Mouse (Mus musculus) cortical plate, adult 2 months (tissue): ENCODE results near the gene Ramp2. TPM values are rescaled to one million over a fixed set of nuclear protein-coding genes. Genes with fewer than 3 reads are reported as not detected.
A peak's percentile ranks its signal among the peaks of the same experiment; 100 is the strongest.

Experiments
- H3K27ac ChIP-seq: fragments of 200-500 bp; 2 replicates; pipeline ENCODE4 v1.5.1; 2012; ENCODE audit warnings: low read length, control low read depth, inconsistent platforms; ENCODE audit not compliant: insufficient read depth
- H3K4me1 ChIP-seq: fragments of 200-500 bp; 2 replicates; pipeline ENCODE4 v1.6.1; 2011; ENCODE audit warnings: low read length; ENCODE audit not compliant: control insufficient read depth, insufficient read depth
- H3K4me3 ChIP-seq: fragments of 200-500 bp; 2 replicates; pipeline ENCODE4 v1.5.1; 2011; ENCODE audit warnings: mild to moderate bottlenecking, low read length, control low read depth; ENCODE audit not compliant: insufficient read depth
- CTCF ChIP-seq: fragments of 200-500 bp; IDR thresholded peaks from 2 replicates; pipeline ENCODE4 v1.5.1; 2011; ENCODE audit warnings: mild to moderate bottlenecking, control low read depth, low read length; ENCODE audit not compliant: insufficient read depth; ENCODE audit errors: extremely low read depth
- POLR2A ChIP-seq: fragments of 200-500 bp; IDR thresholded peaks from 2 replicates; pipeline ENCODE4 v1.6.1; 2011; ENCODE audit warnings: mild to moderate bottlenecking, low read length, control low read depth; ENCODE audit not compliant: insufficient read depth; ENCODE audit errors: extremely low read depth
- polyA plus RNA-seq: library from polyadenylated mRNA; depleted of rRNA; stranded (reverse); fragments of >200 nt; gene quantifications from 2 replicates; pipeline ENCODE4 v1.2.3, GENCODE M21; 2012

Gene Ramp2
- polyA plus RNA-seq, 1 experiment: 65.8 TPM

DNA sequence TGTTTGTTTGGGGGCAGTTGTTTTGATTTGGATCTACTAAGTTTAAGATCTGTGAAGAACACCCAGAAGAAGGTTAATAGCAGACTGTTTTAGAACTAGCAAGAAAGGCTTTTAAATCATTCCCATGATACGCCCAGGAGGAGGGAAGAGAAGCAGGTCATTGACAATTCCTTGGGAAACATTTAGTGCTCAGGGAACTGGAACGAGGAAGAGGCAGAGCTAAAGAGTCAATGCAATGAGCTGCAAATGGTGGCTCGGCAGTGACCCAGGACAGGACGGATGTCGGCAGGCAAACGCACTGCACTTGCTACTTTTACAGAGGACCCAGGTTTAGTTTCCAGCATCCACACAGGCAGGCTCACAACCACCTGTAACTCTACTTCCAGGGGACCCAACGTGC lies 35.0 kb downstream of the Ramp2 start:
- no peak overlapping the region for H3K27ac ChIP-seq
- H3K4me3 ChIP-seq: no peak overlapping the region
- TF ChIP-seq POLR2A (no peak), CTCF (no peak)
- peaks cover 5% of the 10 kb centered on the region for H3K4me1 ChIP-seq

DNA sequence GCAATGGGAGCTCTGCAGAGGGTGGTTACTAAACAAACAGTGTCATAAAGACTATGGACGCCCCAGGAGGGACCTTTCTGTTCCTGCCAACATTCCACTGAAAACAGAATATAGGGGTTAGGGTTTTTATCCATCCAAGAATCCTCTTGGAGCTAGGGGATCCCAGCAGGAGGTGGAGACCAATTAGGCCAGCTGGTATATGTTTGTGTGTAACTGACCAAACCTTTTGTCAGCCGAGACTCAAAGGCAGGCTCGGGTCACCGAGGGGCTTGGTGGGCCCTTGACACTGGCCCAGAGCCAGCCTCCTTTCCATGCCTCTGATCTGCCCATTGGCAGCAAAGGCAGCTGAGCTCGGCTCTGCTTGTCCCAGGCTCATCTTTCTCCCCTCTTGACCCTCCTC lies 37.1 kb downstream of the Ramp2 start:
- Histone ChIP-seq H3K4me3 (no peak overlapping the region), H3K4me1 (0 out of 2 replicates have a peak, but pooled peaks cover 2% of the 10 kb centered on the region)
- TF ChIP-seq CTCF (no peak), POLR2A (no peak)

DNA sequence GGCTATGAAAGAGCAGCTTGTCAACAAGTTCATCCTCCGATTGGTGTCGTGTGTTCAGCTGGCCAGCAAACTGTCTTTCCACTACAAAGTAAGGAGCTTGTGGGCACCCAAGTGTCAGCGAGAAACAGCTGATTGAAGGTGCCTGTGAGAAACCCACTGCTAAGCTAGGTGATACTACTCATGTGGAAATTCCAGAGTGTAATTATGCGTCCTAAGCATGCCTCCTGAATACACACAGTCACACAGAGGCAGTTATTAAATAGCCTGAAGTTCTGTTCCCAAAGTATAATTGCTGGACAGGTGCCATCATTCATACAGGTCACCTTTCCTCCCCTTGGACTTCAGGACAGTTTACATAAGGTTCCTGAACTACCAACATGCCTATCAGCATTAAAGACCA lies 38.0 kb downstream of the Ramp2 start:
- TF ChIP-seq POLR2A (no peak), CTCF (no peak)
- no peaks in the 10 kb centered on the region for H3K4me1 ChIP-seq
- no peak overlapping the region for H3K4me3 ChIP-seq
- H3K27ac ChIP-seq: no peak overlapping the region

More for the DNA sequence above, 37.1 kb downstream of the Ramp2 start:
- no peak overlapping the region for H3K27ac ChIP-seq

DNA sequence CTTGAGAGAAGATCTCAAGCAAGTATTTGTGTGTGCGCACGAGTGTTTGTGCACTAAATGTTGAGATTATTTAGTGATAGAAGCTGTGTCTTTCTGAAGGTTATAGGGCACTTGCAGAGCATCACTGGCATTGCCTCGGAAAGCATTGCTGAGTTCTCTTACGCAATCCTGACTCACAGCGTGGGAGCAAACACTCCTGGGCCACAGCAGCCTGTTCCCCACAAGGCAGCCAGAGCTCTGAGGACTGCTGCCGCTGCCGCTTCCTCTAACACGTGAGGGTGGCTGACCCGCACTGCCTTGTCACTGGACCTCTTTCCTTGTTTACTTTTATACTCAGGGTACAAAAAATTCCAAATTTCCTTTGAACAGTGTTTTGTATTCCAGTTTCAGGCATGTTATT lies 41.5 kb downstream of the Ramp2 start:
- TF ChIP-seq POLR2A: no peak
- Histone ChIP-seq H3K27ac (no peak overlapping the region), H3K4me1 (no peaks in the 10 kb centered on the region), H3K4me3 (no peak overlapping the region)

DNA sequence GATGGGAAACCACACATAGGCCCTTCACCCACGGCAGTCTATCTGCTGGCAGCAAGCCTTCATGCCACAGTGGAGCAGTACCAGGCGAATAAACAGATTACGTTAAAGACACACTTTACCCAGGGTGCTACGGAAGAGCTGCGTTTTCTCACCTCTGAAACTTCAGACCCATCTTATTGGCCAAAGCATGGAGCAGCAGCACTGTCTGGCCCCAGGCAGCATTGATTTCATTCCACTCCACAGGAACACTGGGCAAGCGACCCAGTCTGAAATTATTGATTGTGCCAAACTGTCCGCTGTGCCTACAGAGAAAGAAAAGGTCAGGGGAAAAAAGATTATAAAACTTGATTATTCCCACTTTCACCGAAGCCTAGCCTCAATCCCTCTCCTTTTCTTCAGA lies 45.4 kb downstream of the Ramp2 start:
- Histone ChIP-seq H3K4me3 (no peak overlapping the region), H3K4me1 (no peaks in the 10 kb centered on the region), H3K27ac (no peak overlapping the region)
- no peak for TF ChIP-seq POLR2A
- no peak for TF ChIP-seq CTCF

DNA sequence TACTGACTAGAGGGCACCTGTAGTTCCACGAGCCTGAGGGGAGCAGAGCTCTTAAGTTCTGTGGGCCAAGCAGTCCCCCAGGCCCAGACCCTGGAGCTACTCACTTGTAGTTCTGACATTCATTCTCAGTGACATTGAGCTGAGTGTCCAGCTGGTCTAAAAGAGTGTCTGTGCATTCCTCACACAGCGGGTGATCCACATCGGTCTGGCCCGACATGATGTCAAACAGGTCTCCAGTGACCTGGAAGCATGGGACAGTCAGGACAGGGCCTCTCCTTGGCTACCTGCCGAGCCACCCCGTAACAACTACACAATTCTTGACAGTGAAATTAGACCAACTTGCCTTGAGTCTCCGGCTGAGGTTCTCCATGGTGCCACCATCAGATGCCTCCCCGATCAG lies 49.4 kb downstream of the Ramp2 start:
- no peak for TF ChIP-seq POLR2A
- no peak for TF ChIP-seq CTCF
- H3K4me3 ChIP-seq: no peak overlapping the region
- H3K4me1 ChIP-seq: no peaks in the 10 kb centered on the region
- H3K27ac ChIP-seq: no peak overlapping the region

DNA sequence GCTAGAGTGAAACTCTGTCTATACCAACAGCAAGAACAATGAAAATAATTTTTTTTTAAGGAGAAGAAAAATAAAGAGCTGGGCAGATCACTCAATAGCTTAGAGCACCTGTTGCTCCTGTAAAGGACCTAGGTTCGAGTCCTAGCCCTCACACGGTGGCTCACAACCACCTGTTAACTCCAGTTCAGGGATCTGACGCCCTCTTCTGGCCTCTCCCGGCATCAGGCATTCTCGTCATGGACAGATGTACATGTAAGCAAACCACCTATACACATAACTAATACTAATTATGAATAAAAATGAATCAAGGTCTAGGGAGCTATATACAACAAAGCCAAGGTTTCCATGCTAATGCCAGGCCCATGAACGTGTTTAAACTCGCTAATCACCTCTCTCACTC lies 55.1 kb downstream of the Ramp2 start:
- Histone ChIP-seq H3K27ac (no peak overlapping the region), H3K4me3 (peak overlapping the region; percentile 78), H3K4me1 (peaks cover 4% of the 10 kb centered on the region)
- TF ChIP-seq CTCF (0 out of 2 replicates have a peak, but pooled peaks have one; percentile 8), POLR2A (no peak)

DNA sequence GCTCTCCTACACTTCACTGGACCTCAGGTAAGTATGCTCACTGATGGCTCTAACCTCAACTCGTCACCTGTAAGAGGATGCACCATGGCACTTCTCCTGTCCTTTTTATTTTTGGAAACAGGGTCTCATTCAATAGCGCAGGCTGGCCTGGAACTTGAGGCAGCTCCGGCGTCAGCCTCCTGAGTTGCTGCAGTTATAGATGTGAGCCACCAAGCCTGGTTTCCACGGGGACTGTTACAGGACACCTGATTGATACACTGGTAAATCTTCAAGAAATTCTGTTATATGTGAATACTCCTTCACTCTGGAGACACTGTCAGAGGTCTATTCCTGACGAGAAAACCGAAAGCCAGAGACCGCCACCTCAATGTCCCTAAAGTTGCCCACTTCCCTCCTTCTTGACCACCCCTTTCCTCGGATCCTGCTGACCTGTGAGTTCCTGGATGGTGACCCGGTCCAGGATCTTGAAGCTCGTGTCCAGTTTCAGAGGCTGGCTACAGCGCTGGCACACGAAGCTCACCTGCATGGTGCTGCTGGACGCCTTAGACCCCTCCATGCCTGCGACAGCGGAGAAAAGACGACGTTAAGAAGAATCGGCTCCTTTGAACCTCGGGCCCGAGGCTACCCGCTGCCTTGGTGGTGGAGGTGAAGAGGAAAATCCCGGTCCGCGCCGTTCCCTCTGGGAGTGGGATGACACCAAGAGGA lies 55.6 kb downstream of the Ramp2 start:
- Histone ChIP-seq H3K4me1 (peaks cover 4% of the 10 kb centered on the region), H3K4me3 (peak overlapping the region; percentile 78)
- TF ChIP-seq POLR2A (no peak), CTCF (no peak)

DNA sequence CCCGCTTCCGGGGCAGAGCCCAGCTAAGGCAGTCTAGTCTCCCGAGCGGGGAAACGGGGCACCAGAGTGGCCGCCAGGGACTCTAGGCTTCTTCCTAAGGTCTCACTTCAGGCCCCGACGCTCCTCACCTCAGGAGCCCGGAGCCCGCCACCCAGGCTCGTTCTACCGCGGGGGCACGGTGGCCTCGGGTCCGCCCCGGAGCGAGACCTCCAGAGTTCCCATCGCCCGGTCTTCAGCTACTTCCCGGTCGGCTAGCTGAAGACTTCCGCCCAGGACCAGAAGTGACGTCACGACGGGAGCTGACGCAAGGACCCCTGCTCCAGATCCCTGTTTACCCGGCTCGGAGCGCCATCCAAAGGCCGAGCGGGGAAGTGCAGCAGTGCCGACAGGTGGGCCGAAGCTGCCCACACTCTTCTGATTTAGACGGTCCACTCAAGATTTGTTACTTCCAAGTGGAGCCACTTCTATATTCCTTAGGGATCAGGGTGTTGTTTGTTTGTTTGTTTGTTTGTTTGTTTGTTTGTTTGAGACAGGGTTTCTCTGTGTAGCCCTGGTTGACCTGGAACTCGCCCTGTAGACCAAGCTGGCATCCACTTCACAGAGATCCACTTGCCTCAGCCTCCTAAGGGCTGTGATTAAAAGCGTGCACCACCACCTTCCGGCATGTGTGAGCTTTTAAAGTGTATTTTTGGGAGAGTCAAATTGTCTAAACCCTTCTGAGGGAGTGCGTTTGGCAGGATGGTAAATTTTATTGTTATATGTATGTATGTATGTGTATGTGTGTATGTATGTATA lies 56.4 kb downstream of the Ramp2 start, which contains the start of gene Becn1:
Becn1 (minus strand) TSS at position 283 of the 795 bp plus-strand sequence.
- H3K4me1 ChIP-seq: peaks cover 4% of the 10 kb centered on the region

More for the DNA sequence above, 55.6 kb downstream of the Ramp2 start:
- H3K27ac ChIP-seq: no peak overlapping the region

More for the DNA sequence above, 56.4 kb downstream of the Ramp2 start, which contains the start of gene Becn1:
- TF ChIP-seq CTCF: peak; percentile 80
- TF ChIP-seq POLR2A: peak; percentile 72
- Histone ChIP-seq H3K4me3 (peak within 1 kb of the TSS; percentile 78), H3K27ac (no peak within 1 kb of the TSS)
